Comparison of ENCODE assay signal across 8 mouse cellular contexts in the genomic region with DNA sequence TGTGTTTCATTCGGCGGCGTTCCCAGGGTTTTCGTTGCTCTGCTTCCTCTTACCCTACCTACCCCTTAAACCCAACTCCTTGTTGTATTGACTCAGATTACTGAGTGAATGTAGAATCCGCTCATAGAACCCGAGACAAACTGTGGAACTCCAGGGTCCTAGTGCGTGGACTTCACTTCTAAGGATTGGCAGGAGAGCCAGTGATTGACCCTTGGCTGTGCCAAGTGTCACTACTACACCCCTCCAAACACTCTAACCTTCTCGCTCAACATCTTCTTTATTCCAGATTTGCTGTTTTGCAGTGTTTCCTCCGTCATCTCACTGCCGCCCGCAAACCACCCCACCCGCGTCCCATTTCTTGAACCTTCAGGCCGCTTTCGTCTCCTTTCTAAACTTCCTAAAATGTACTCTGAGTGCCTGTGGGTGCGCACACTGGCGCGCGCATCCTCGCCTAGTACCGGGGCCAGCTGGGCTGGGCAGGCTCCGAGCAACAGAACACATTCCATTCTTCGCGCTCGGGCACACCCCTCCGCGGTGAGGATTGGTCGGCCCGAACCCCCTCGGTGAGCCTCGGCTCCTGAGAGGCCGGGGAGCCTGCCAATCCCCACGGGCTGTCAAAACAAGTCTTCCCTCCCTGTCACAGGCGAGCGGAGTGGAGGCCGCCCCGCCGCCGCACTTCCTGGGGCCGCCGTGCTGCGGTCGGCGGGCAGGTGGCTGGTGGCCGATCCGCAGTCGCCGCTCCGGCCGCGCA. TPM values are rescaled to one million over a fixed set of nuclear protein-coding genes. Genes with fewer than 3 reads are reported as not detected.
DNase-seq lines count a peak whose midpoint lies in the region; ATAC-seq and TF ChIP-seq lines count a peak whose summit lies in the region.

A gene (plus strand): TSS at position 650 of the 751 bp plus-strand sequence.

- peak within 1 kb of the TSS; percentile 73 for H3K9ac ChIP-seq in heart, embryonic 14.5 days (ENCODE audit: low read length)
- H3K9ac ChIP-seq in liver, embryonic 12.5 days, result peak within 1 kb of the TSS; percentile 22; the same call in 1 of the 2 replicates

- peak within 1 kb of the TSS; percentile 77 to 82 for H3K4me3 ChIP-seq in heart, embryonic 14.5 days (ENCODE audit: control insufficient read depth in 1 of 2, insufficient read depth in 1 of 2, low read depth in 1 of 2, low read length in 2 of 2)
- H3K4me3 ChIP-seq in liver, embryonic 12.5 days, result peak within 1 kb of the TSS; percentile 58

- 3% methylated on average over 46 of the region's 51 CpGs for WGBS in heart, embryonic 14.5 days
- WGBS in liver, embryonic 12.5 days (ENCODE audit: insufficient replicate concordance), result 2% methylated on average over 51 of the region's 51 CpGs

- peak within 1 kb of the TSS in 1 of 2 experiments; percentile 28; a peak in 2 of 4 replicates for H3K27ac ChIP-seq in heart, embryonic 14.5 days (replicated peaks in 1 of 2; ENCODE audit: control insufficient read depth in 1 of 2, insufficient read depth in 1 of 2, low read depth in 2 of 2, low read length in 2 of 2)
- no peak within 1 kb of the TSS for H3K27ac ChIP-seq in liver, embryonic 12.5 days

- peak within 1 kb of the TSS; percentile 99 for H3K4me2 ChIP-seq in heart, embryonic 14.5 days (ENCODE audit: low read length)
- peak within 1 kb of the TSS; percentile 80 for H3K4me2 ChIP-seq in liver, embryonic 12.5 days

- peaks cover 6 to 7% of the 10 kb centered on the region in 2 experiments; a peak in 3 of 4 replicates for H3K4me1 ChIP-seq in heart, embryonic 14.5 days (ENCODE audit: control insufficient read depth in 2 of 2, insufficient read depth in 2 of 2, low read length in 2 of 2)
- H3K4me1 ChIP-seq in liver, embryonic 12.5 days, result peaks cover 8% of the 10 kb centered on the region; the same call in 1 of the 2 replicates

- H3K9me3 ChIP-seq in heart, embryonic 14.5 days (ENCODE audit: control insufficient read depth, low read length), result no peaks in the 10 kb centered on the region
- H3K9me3 ChIP-seq in liver, embryonic 12.5 days (replicated peaks), result no peaks in the 10 kb centered on the region

- no peak for TF ChIP-seq CTCF in brain, embryonic 14.5 days (IDR thresholded peaks at IDR 0.05; ENCODE audit: borderline replicate concordance, extremely low read depth, insufficient read depth, insufficient read length)

- DNase-seq in 416B (ENCODE audit: low read depth), result peak; percentile 74
- DNase-seq in brain, embryonic 14.5 days (ENCODE audit: low read depth), result peak; percentile 99
- peak; percentile 87 for DNase-seq in fibroblast of lung, adult 2 months (ENCODE audit: low read depth)
- DNase-seq in kidney, postnatal 14 days, result peak; percentile 98
- peak; percentile 94 for DNase-seq in naive thymus-derived CD4-positive, alpha-beta T cell, adult 2 months (ENCODE audit: low read depth)
- peak; percentile 89 for DNase-seq in splenic B cell, adult 2 months (ENCODE audit: low read depth, low spot score)

- no peaks in the 10 kb centered on the region for H3K36me3 ChIP-seq in heart, embryonic 14.5 days (ENCODE audit: control insufficient read depth, insufficient read depth, low read length)
- H3K36me3 ChIP-seq in liver, embryonic 12.5 days, result no peaks in the 10 kb centered on the region
- no peaks in the 10 kb centered on the region for H3K36me3 ChIP-seq in splenic B cell, adult 2 months (ENCODE audit: control insufficient read depth, insufficient read depth, low read length, poor library complexity, severe bottlenecking)

- H3K27me3 ChIP-seq in heart, embryonic 14.5 days (ENCODE audit: control insufficient read depth, insufficient read depth, low read length), result peaks cover 16% of the 10 kb centered on the region; the same call in 1 of the 2 replicates
- peaks cover 55% of the 10 kb centered on the region for H3K27me3 ChIP-seq in liver, embryonic 12.5 days (replicated peaks)
- no peaks in the 10 kb centered on the region for H3K27me3 ChIP-seq in splenic B cell, adult 2 months (ENCODE audit: control insufficient read depth, insufficient read depth, low read length, poor library complexity, severe bottlenecking)

- peak; percentile 97 for ATAC-seq in heart, embryonic 14.5 days (ENCODE audit: insufficient number of reproducible peaks, insufficient read depth, low FRiP score, low read depth)
- peak; percentile 92 for ATAC-seq in liver, embryonic 12.5 days

- peak; percentile 88 for TF ChIP-seq POLR2A in brain, embryonic 14.5 days (IDR thresholded peaks at IDR 0.05; ENCODE audit: borderline replicate concordance, extremely low read depth, insufficient read depth, insufficient read length, poor library complexity, severe bottlenecking)

RNA-seq across cellular contexts. Expression of the gene that starts here (rescaled TPM):
- polyA plus RNA-seq in brain, embryonic 14.5 days (2012; rRNA removed), result 4.2 and 5.5 TPM in 2 replicates
- polyA plus RNA-seq in heart, embryonic 14.5 days (2014; fragmentation: Nextera tagmentation; extraction: Ambion mirVana), result 1.1 and 1.2 TPM in 2 replicates
- 0.25 and 0.37 TPM in 2 replicates for polyA plus RNA-seq in liver, embryonic 12.5 days (2016; fragmentation: Nextera tagmentation; extraction: Ambion mirVana)

Comparison
In these comparisons a context has a peak if more than half of its experiments do, and no peak if none do; other contexts are left out.
1. Peak in ATAC-seq, H3K4me3 ChIP-seq, H3K9ac ChIP-seq and H3K4me2 ChIP-seq in liver, embryonic 12.5 days; RNA of the gene not detected or under 1 TPM.